Mouse (Mus musculus) c-Kit-negative CD71-positive TER-119-positive erythroid progenitor cells, embryonic 14.5 days (primary cell): ENCODE measurements around the gene Ccnjl.

ENCODE experiments used
- DNase-seq: peaks from one replicate; pipeline ENCODE4 v3.0.0-alpha.2; 2013; ENCODE audit warnings: low read depth, low spot score

The Ccnjl gene

GRCm38 (mm10) chr11:43624341-43624740 lies 95.8 kb downstream of the Ccnjl start:
- DNase-seq = no peak

- no peak for DNase-seq
Measured at GRCm38 (mm10) chr11:43626300-43626926, 97.8 kb downstream of the Ccnjl start.

GRCm38 (mm10) chr11:43626927-43627645 lies 98.5 kb downstream of the Ccnjl start:
- no peak for DNase-seq

- no peak for DNase-seq
Measured at GRCm38 (mm10) chr11:43631645-43632044, 103.1 kb downstream of the Ccnjl start.

- no peak for DNase-seq
Measured at GRCm38 (mm10) chr11:43632566-43632965, 104.0 kb downstream of the Ccnjl start.

- no peak for DNase-seq
Measured at GRCm38 (mm10) chr11:43633165-43633564, 104.6 kb downstream of the Ccnjl start.

GRCm38 (mm10) chr11:43633658-43634401 lies 105.2 kb downstream of the Ccnjl start:
- DNase-seq = no peak
